Comparison of ENCODE assay signal across 23 mouse cellular contexts in the genomic region with DNA sequence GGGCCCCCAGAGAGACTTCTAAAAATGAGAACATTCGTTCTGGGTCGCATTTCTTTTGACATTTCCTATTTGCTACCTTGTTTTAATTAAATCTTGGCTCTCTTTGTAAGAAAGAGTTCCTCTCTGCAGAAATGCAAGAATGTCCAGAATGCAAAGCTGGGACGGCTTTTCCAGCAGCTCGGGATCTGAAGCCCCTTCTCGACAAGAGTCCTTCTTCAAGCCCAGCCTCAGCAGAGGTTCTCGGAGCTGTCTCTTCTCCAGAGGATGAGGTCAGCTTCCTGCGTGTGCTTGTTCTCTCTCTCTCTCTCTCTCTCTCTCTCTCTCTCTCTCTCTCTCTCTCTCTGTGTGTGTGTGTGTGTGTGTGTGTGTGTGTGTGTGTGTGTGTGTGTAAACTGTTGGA. TPM values are rescaled to one million over a fixed set of nuclear protein-coding genes. Genes with fewer than 3 reads are reported as not detected.
DNase-seq lines count a peak whose midpoint lies in the region; ATAC-seq and TF ChIP-seq lines count a peak whose summit lies in the region.
"Had no signal": no experiment of that assay in that cellular context is flagged by ENCODE, and none has a peak within 500 bp of the region (broad histone marks: within the 10 kb centered on the region; RNA-seq: fewer than 3 reads in every experiment).

No protein-coding gene starts in this region.

- no peak for ATAC-seq in embryonic facial prominence, embryonic 15.5 days (ENCODE audit: insufficient number of reproducible peaks, low FRiP score, low TSS enrichment, low read depth)
- ATAC-seq in liver, postnatal 0 days: no peak
- ATAC-seq: forebrain, postnatal 0 days; hindbrain, embryonic 16.5 days; intestine, embryonic 15.5 days; midbrain, embryonic 13.5 days had no signal

- peak; percentile 33 for DNase-seq in heart, postnatal 4 days
- DNase-seq in heart, adult 8-10 months (ENCODE audit: low spot score): no peak
- peak; percentile 62 for DNase-seq in MN1 (ENCODE audit: low spot score)
- no peak for DNase-seq in liver, postnatal 0 days
- no peak for DNase-seq in spleen, adult 18-20 months
- DNase-seq in adipocyte (ENCODE audit: low spot score): no peak
- DNase-seq: adrenal gland, postnatal 14 days; cerebellum, adult 2 months; forebrain, postnatal 0 days; gastrocnemius, postnatal 14 days; kidney, adult 8-10 months; kidney, postnatal 25 days; lung, postnatal 36 days; thymus, adult 2 months; thymus, postnatal 4 days had no signal

- 39% methylated on average over 7 of the region's 7 CpGs for whole genome bisulfite sequencing in embryonic facial prominence, embryonic 15.5 days
- 41% methylated on average over 7 of the region's 7 CpGs for WGBS in liver, postnatal 0 days (ENCODE audit: insufficient replicate concordance)

- peaks cover 7% of the 10 kb centered on the region for H3K36me3 ChIP-seq in embryonic facial prominence, embryonic 15.5 days
- H3K36me3 ChIP-seq in liver, postnatal 0 days (replicated peaks; ENCODE audit: insufficient read depth, low read length): peaks cover 6% of the 10 kb centered on the region; the same call in 1 of the 2 replicates

- H3K4me3 ChIP-seq in embryonic facial prominence, embryonic 15.5 days (replicated peaks): no peak overlapping the region
- no peak overlapping the region for H3K4me3 ChIP-seq in liver, postnatal 0 days (ENCODE audit: low read depth, low read length)
- H3K4me3 ChIP-seq: hindbrain, embryonic 10.5 days; intestine, embryonic 15.5 days; limb, embryonic 13.5 days; lung, embryonic 15.5 days; megakaryocyte, embryonic 14.5 days; midbrain, embryonic 13.5 days had no signal

- H3K4me2 ChIP-seq in embryonic facial prominence, embryonic 15.5 days (replicated peaks): no peak overlapping the region
- H3K4me2 ChIP-seq in liver, postnatal 0 days (ENCODE audit: low read depth, low read length): no peak overlapping the region
- H3K4me2 ChIP-seq: intestine, embryonic 15.5 days; limb, embryonic 13.5 days; lung, embryonic 15.5 days; midbrain, embryonic 13.5 days had no signal

- TF ChIP-seq EP300 in liver, postnatal 0 days (IDR thresholded peaks at IDR 0.05; ENCODE audit: low read depth): no peak

- H3K27me3 ChIP-seq in embryonic facial prominence, embryonic 15.5 days: 0 out of 2 replicates have a peak, but pooled peaks cover 7% of the 10 kb centered on the region
- H3K27me3 ChIP-seq in liver, postnatal 0 days (ENCODE audit: insufficient read depth, low read length): no peaks in the 10 kb centered on the region
- H3K27me3 ChIP-seq: intestine, embryonic 15.5 days; megakaryocyte, embryonic 14.5 days had no signal

- no peaks in the 10 kb centered on the region for H3K9me3 ChIP-seq in embryonic facial prominence, embryonic 15.5 days (replicated peaks)
- H3K9me3 ChIP-seq in liver, postnatal 0 days (ENCODE audit: low read length): no peaks in the 10 kb centered on the region
- H3K9me3 ChIP-seq: hindbrain, embryonic 10.5 days; intestine, embryonic 15.5 days; limb, embryonic 13.5 days; lung, embryonic 15.5 days; megakaryocyte, embryonic 14.5 days; midbrain, embryonic 13.5 days had no signal

- peak overlapping the region; percentile 70 for H3K27ac ChIP-seq in embryonic facial prominence, embryonic 15.5 days (replicated peaks)
- H3K27ac ChIP-seq in liver, postnatal 0 days (ENCODE audit: low read depth): peak overlapping the region; percentile 97
- H3K27ac ChIP-seq: hindbrain, embryonic 10.5 days; intestine, embryonic 15.5 days; limb, embryonic 13.5 days; lung, embryonic 15.5 days; midbrain, embryonic 13.5 days had no signal

- no peak for TF ChIP-seq CTCF in liver, postnatal 0 days (IDR thresholded peaks at IDR 0.05; ENCODE audit: low read depth)

- no peak overlapping the region for H3K9ac ChIP-seq in embryonic facial prominence, embryonic 15.5 days
- H3K9ac ChIP-seq in liver, postnatal 0 days (replicated peaks): no peak overlapping the region
- H3K9ac ChIP-seq: forebrain, postnatal 0 days; intestine, embryonic 15.5 days; limb, embryonic 13.5 days; lung, embryonic 15.5 days; midbrain, embryonic 13.5 days had no signal

- peaks cover 36% of the 10 kb centered on the region for H3K4me1 ChIP-seq in embryonic facial prominence, embryonic 15.5 days
- peaks cover 30% of the 10 kb centered on the region for H3K4me1 ChIP-seq in liver, postnatal 0 days (ENCODE audit: insufficient read depth)

RNA-seq across cellular contexts. Expression of a gene that starts 1.8 kb away (rescaled TPM):
- 10 to 100 TPM; 68.6 to 80.3 TPM for total RNA-seq in heart, postnatal 4 days (2021)
- 100 to 1,000 TPM in 1 of 4 experiments, 10 to 100 TPM in 3; 75.9 to 101 (median 94.1) TPM for total RNA-seq in heart, adult 8-10 months (2022)
- polyA plus RNA-seq in embryonic facial prominence, embryonic 15.5 days (2015; fragmentation: Nextera tagmentation; extraction: Ambion mirVana): 75.1 and 80.1 TPM in 2 replicates
- polyA plus RNA-seq in liver, postnatal 0 days (2015; fragmentation: Nextera tagmentation; extraction: Ambion mirVana): 30.5 and 33.4 TPM in 2 replicates

RNA-seq across cellular contexts. Expression of a gene that starts 2.2 kb away (rescaled TPM):
- 10 to 100 TPM in 1 of 2 experiments, 1 to 10 TPM in 1; 8.6 to 10.5 TPM for total RNA-seq in heart, postnatal 4 days (2021)
- 1 to 10 TPM; 6.1 to 8.4 (median 6.3) TPM for total RNA-seq in heart, adult 8-10 months (2022)
- polyA plus RNA-seq in embryonic facial prominence, embryonic 15.5 days (2015; fragmentation: Nextera tagmentation; extraction: Ambion mirVana): 19.9 and 22.3 TPM in 2 replicates
- polyA plus RNA-seq in liver, postnatal 0 days (2015; fragmentation: Nextera tagmentation; extraction: Ambion mirVana): 40.5 and 41.9 TPM in 2 replicates

Comparison
In these comparisons a context has a peak if more than half of its experiments do, and no peak if none do; other contexts are left out.
1. DNase-seq: peak in heart, postnatal 4 days (single experiment) and MN1 (single experiment); none in heart, adult 8-10 months (single experiment), liver, postnatal 0 days (single experiment), spleen, adult 18-20 months (0 of 2) and adipocyte (single experiment).